ENCODE assay signal across 27 mouse cellular contexts in genomic region chr4:101336371-101336770, GRCm38 (mm10).
"Had no signal": no experiment of that assay in that cellular context is flagged by ENCODE, and none has a peak within 500 bp of the region (broad histone marks: within the 10 kb centered on the region; RNA-seq: fewer than 3 reads in every experiment).

No protein-coding gene starts in this region.

- DNase-seq: cerebellum, adult 18-20 months; cerebellum, adult 2 months; cerebellum, adult 8-10 months; cerebellum, adult 9-10 months; cerebellum, adult 9-11 months; cerebellum, postnatal 14 days; cerebellum, postnatal 25 days; cerebellum, postnatal 36 days; embryo, embryonic 11 days; forebrain, postnatal 0 days; gastrocnemius, adult 2 months; gastrocnemius, postnatal 10 days; gastrocnemius, postnatal 14 days; gastrocnemius, postnatal 25 days; gastrocnemius, postnatal 36 days; heart, adult 18-20 months had no signal

- H3K36me3 ChIP-seq: embryonic facial prominence, embryonic 10.5 days; embryonic facial prominence, embryonic 12.5 days; embryonic facial prominence, embryonic 13.5 days; embryonic facial prominence, embryonic 15.5 days; forebrain, embryonic 10.5 days; forebrain, embryonic 12.5 days; forebrain, embryonic 15.5 days had no signal

- H3K9me3 ChIP-seq: embryonic facial prominence, embryonic 10.5 days; embryonic facial prominence, embryonic 12.5 days; embryonic facial prominence, embryonic 13.5 days; embryonic facial prominence, embryonic 15.5 days; forebrain, embryonic 10.5 days; forebrain, embryonic 12.5 days; forebrain, embryonic 13.5 days; forebrain, embryonic 15.5 days had no signal

- H3K4me3 ChIP-seq: embryonic facial prominence, embryonic 10.5 days; embryonic facial prominence, embryonic 12.5 days; embryonic facial prominence, embryonic 13.5 days; embryonic facial prominence, embryonic 15.5 days; erythroblast, embryonic 14.5 days; forebrain, embryonic 10.5 days; forebrain, embryonic 12.5 days; forebrain, embryonic 13.5 days; forebrain, embryonic 15.5 days; gastrocnemius, adult 2 months had no signal

- H3K27ac ChIP-seq: embryonic facial prominence, embryonic 10.5 days; embryonic facial prominence, embryonic 12.5 days; embryonic facial prominence, embryonic 13.5 days; embryonic facial prominence, embryonic 15.5 days; forebrain, embryonic 10.5 days; forebrain, embryonic 12.5 days; forebrain, embryonic 13.5 days; forebrain, embryonic 15.5 days had no signal

- H3K9ac ChIP-seq: embryonic facial prominence, embryonic 12.5 days; embryonic facial prominence, embryonic 13.5 days; embryonic facial prominence, embryonic 15.5 days; forebrain, embryonic 12.5 days; forebrain, embryonic 13.5 days; forebrain, embryonic 15.5 days; forebrain, postnatal 0 days had no signal

- H3K4me2 ChIP-seq: embryonic facial prominence, embryonic 12.5 days; embryonic facial prominence, embryonic 13.5 days; embryonic facial prominence, embryonic 15.5 days; forebrain, embryonic 12.5 days; forebrain, embryonic 13.5 days; forebrain, embryonic 15.5 days had no signal

- H3K4me1 ChIP-seq: embryonic facial prominence, embryonic 12.5 days; embryonic facial prominence, embryonic 15.5 days; forebrain, embryonic 10.5 days; forebrain, embryonic 12.5 days; forebrain, embryonic 15.5 days had no signal

- H3K27me3 ChIP-seq: embryonic facial prominence, embryonic 12.5 days; embryonic facial prominence, embryonic 13.5 days; embryonic facial prominence, embryonic 15.5 days; forebrain, embryonic 12.5 days; forebrain, embryonic 13.5 days; forebrain, embryonic 15.5 days had no signal

- ATAC-seq: forebrain, embryonic 13.5 days; forebrain, embryonic 14.5 days; forebrain, embryonic 15.5 days; forebrain, embryonic 16.5 days; forebrain, postnatal 0 days had no signal
